Mouse (Mus musculus) G1E (cell line): Measurements from ENCODE around the gene Gm3839. TPM values are rescaled to one million over a fixed set of nuclear protein-coding genes. Genes with fewer than 3 reads are reported as not detected.

Experiments
- ATAC-seq: 2 replicates; pipeline ENCODE4 v1.8.0; 2016; ENCODE audit warnings: mild to moderate bottlenecking; ENCODE audit not compliant: insufficient number of reproducible peaks, poor library complexity, low FRiP score, severe bottlenecking; ENCODE audit errors: extremely low read depth
- DNase-seq: peaks from one replicate; pipeline ENCODE4 v3.0.0; 2012; ENCODE audit warnings: low spot score
- H3K27me3 ChIP-seq: 2 replicates; pipeline ENCODE4 v1.6.1; 2012; ENCODE audit warnings: mild to moderate bottlenecking, low read length, inconsistent platforms; ENCODE audit not compliant: insufficient read depth
- H3K36me3 ChIP-seq: replicated peaks from 2 replicates; pipeline ENCODE3; 2012; ENCODE audit warnings: mild to moderate bottlenecking, inconsistent platforms
- H3K4me1 ChIP-seq: 2 replicates; pipeline ENCODE4 v1.6.1; 2012; ENCODE audit warnings: low read depth, low read length, inconsistent platforms, mixed read lengths; ENCODE audit not compliant: insufficient read depth
- H3K4me3 ChIP-seq: 2 replicates; pipeline ENCODE4 v1.5.1; 2012; ENCODE audit warnings: low read depth, mild to moderate bottlenecking, inconsistent platforms, low read length, moderate library complexity, mixed read lengths
- H3K9me3 ChIP-seq: replicated peaks from 2 replicates; pipeline ENCODE4 v1.6.1; 2012; ENCODE audit warnings: inconsistent platforms
- CTCF ChIP-seq: IDR thresholded peaks from 2 replicates; pipeline ENCODE4 v1.5.1; 2012; ENCODE audit warnings: low read depth, low read length, inconsistent platforms, mixed read lengths
- GATA1 ChIP-seq: IDR thresholded peaks from 2 replicates; pipeline ENCODE4 v1.6.1; 2012; ENCODE audit warnings: borderline replicate concordance, low read length, inconsistent platforms, mixed read lengths
- GATA2 ChIP-seq: IDR thresholded peaks from 2 replicates; pipeline ENCODE4 v1.6.1; 2012; ENCODE audit warnings: low read depth, low read length, inconsistent platforms, borderline replicate concordance
- POLR2AphosphoS5 ChIP-seq: IDR thresholded peaks from 2 replicates; pipeline ENCODE4 v1.6.1; 2012; ENCODE audit warnings: low read depth, low read length, inconsistent platforms; ENCODE audit not compliant: insufficient replicate concordance
- TAL1 ChIP-seq: conservative IDR thresholded peaks from 2 replicates; pipeline ENCODE4 v1.6.1; 2012; ENCODE audit warnings: low read depth, low read length, inconsistent platforms, mixed read lengths
- polyA plus RNA-seq: library from polyadenylated mRNA; stranded (reverse); fragments of >175 nt; gene quantifications from 2 replicates; pipeline ENCODE4 v1.2.3, GENCODE M21; 2012
- total RNA-seq, 2 experiments: library from RNA; stranded (forward) in 1 of 2; stranded (reverse) in 1 of 2; fragments of 200-1000 nt in 1 of 2; fragments of >200 nt in 1 of 2; fragmentation: Nextera tagmentation in 1 of 2; gene quantifications; 2 replicates each; pipeline ENCODE4 v1.2.3; 2014 to 2017

The Gm3839 gene
- total and polyA plus RNA-seq, 3 experiments = 1.4 to 2.6 (median 2.6) TPM

DNA sequence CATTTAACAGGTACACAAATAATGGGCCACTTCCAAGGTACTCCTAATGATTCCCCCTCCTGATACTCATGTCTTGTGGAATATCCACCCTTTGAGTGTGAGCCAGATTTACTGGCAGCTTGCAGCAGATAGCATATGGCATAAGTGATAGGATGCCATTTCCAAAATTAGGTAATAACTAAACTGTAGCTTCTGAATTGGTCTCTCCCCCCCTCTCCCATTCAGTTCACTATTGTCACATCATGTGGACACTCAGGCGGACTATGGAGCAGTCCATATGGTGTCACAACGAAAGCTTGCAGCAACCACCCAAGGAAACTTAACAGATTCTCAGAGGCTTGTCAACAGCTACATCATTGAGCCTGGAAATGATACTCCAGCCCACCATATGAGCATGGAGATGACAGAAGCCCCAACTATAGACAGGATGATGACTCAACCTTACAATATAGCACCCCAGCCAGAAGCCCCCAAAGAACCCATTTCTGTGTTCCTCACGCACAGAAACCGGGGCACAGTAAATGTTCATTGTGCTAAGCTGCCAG lies 99.3 kb downstream of the Gm3839 start:
- no peak overlapping the region for H3K4me3 ChIP-seq

DNA sequence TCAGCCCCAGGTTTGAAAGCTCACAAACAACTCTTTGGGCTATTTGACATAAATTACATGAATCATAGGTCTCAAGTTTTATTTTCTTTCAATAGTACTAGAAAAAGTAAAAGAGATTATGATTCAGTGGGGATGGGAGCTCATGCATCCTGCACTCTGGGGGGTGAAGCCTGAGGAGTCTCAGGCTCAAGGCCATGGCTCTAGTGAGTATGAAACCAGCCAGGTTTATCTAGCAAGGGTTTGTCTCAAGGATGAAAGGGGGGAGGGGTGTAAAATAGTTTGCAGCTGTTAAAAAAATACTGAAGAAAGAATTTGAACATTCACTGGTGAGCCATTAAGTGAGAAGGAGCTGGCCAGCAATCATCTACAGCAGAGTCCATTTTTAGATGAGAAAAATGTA lies 108.5 kb downstream of the Gm3839 start:
- TF ChIP-seq GATA2 (no peak), POLR2AphosphoS5 (no peak), GATA1 (no peak), TAL1 (no peak)
- Histone ChIP-seq H3K36me3 (no peaks in the 10 kb centered on the region), H3K27me3 (no peaks in the 10 kb centered on the region), H3K9me3 (no peaks in the 10 kb centered on the region), H3K4me3 (no peak overlapping the region), H3K4me1 (no peaks in the 10 kb centered on the region)
- DNase-seq (no peak), ATAC-seq (no peak)

More for the DNA sequence above, 99.3 kb downstream of the Gm3839 start:
- no peaks in the 10 kb centered on the region for H3K27me3 ChIP-seq
- ATAC-seq (no peak), DNase-seq (no peak)
- TF ChIP-seq POLR2AphosphoS5 (no peak), TAL1 (no peak), GATA1 (no peak), GATA2 (no peak), CTCF (no peak)
- H3K4me1 ChIP-seq = no peaks in the 10 kb centered on the region
- no peaks in the 10 kb centered on the region for H3K9me3 ChIP-seq
- H3K36me3 ChIP-seq = no peaks in the 10 kb centered on the region

DNA sequence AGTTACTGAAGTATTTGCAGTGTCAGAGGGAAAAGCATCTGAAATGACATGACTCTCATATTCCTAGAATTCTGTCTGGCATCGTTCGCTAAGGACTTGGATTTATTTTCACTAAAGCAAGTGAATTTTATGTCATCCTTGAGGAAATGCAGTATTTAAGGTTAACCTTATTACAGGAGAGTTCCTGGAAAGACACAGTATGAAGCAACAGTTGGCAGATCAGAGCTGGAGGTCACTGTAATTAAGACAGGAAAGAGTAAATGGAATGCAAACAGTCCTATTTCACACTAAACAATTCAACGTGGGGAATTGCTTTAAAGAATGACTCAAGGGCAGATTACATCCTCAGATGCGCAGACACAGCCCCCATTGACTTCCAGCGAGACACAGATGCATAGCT lies 112.0 kb downstream of the Gm3839 start:
- DNase-seq (no peak), ATAC-seq (no peak)
- no peaks in the 10 kb centered on the region for H3K27me3 ChIP-seq
- no peaks in the 10 kb centered on the region for H3K4me1 ChIP-seq
- TF ChIP-seq TAL1 (no peak), GATA2 (no peak), POLR2AphosphoS5 (no peak), CTCF (no peak), GATA1 (no peak)
- H3K36me3 ChIP-seq = no peaks in the 10 kb centered on the region
- H3K4me3 ChIP-seq = no peak overlapping the region
- 0 out of 2 replicates have a peak, but pooled peaks cover 2% of the 10 kb centered on the region for H3K9me3 ChIP-seq

DNA sequence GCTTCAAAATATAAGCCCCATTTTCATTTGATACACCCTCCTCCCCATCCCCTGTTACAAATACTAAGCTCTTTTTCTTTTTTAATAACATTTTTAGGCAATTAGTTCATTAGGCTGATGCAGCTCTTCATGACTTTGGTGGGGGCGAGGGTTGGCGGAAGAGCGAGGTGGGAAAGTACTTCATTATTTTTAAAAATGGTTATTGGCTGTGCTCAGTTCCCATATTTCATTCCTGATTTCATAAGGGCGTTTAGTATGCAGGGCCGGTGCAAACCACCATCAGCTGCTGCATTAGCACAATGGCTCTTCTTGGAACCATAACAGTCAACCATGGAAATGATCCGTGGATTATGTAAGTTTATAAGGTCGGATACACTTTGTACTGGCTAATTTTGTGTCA lies 124.4 kb downstream of the Gm3839 start:
- ATAC-seq (no peak), DNase-seq (no peak)
- H3K27me3 ChIP-seq = no peaks in the 10 kb centered on the region
- TF ChIP-seq TAL1 (no peak), GATA2 (no peak), CTCF (no peak), GATA1 (no peak), POLR2AphosphoS5 (no peak)
- H3K4me1 ChIP-seq = no peaks in the 10 kb centered on the region
- no peaks in the 10 kb centered on the region for H3K36me3 ChIP-seq
- H3K9me3 ChIP-seq = peaks cover 3% of the 10 kb centered on the region; the same call in 1 of the 2 replicates
- H3K4me3 ChIP-seq = no peak overlapping the region

Other genes starting within 250 kb of the Gm3839 start
- not detected in 2 replicates for gene Fhit, start 194.7 kb downstream of the Gm3839 start, total RNA-seq (2014; fragmentation: Nextera tagmentation)
- 0.99 TPM in 1 of 2 replicates, not detected in the other for gene Fhit, start 194.7 kb downstream of the Gm3839 start, total RNA-seq (2017)
- not detected in 2 replicates for gene Fhit, start 194.7 kb downstream of the Gm3839 start, polyA plus RNA-seq
- not detected in 2 replicates for gene Ptprg, start 196.8 kb upstream of the Gm3839 start, total RNA-seq (2014; fragmentation: Nextera tagmentation)
- 0.05 and 0.17 TPM in 2 replicates for gene Ptprg, start 196.8 kb upstream of the Gm3839 start, total RNA-seq (2017)
- gene Ptprg, start 196.8 kb upstream of the Gm3839 start, polyA plus RNA-seq = not detected in 2 replicates